Mouse (Mus musculus): Measurements from ENCODE around the gene Rnase4.

Gene Rnase4

DNA sequence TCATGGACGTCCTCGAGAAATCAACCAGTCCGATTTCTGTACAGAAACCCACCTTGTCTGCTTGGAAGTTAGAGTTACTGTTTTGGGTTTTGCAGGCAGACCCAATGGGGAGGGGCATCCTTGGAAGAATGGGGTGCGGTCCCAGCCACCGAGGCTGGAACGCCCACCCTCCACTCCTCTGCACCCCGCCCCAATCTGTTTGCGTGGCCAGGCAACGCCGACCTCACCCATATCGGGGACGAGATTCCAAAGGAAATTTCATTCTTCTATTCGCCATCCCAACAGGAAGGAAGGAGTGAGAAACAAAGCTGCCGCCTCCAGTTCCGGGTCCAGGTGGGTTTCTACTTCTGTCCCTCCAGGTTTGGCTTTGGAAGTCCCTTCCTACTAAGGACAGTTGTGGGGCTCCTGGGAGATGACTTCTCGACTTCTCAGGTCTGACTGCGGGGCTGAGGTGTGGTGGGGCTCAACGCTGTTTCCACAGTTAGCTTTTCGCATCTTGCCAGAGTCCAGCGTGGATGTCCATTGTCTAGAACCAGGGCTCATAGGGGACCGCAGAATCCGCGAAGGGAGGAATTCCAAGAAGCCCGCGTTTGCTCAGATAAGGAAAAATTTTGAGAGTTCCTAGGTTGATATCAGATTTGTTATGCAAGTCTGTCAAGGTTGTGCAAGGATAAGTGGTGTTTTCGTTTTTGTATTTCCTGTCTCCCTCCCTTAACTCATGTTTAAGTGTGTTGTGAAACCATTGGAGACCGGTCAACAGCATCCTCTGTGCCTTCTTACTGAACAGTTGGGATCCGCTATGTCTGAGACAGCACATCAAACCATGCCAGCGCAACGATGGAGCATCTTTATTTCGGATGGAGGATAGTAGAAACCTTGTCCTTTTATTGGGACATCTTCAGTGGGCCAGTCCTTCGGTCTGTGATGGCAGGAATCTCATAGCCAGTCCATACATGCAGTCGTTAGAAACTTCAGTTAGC lies at the start of gene Rnase4, which contains the start of gene Ang:
Gene Rnase4 (plus strand): TSS at position 157 of the 980 bp plus-strand sequence.
Gene Ang (plus strand): TSS at position 230 of the 980 bp plus-strand sequence.
- peak in 1 of 2 experiments; percentile 64 for DNase-seq (ENCODE audit: low spot score in 2 of 2)

DNA sequence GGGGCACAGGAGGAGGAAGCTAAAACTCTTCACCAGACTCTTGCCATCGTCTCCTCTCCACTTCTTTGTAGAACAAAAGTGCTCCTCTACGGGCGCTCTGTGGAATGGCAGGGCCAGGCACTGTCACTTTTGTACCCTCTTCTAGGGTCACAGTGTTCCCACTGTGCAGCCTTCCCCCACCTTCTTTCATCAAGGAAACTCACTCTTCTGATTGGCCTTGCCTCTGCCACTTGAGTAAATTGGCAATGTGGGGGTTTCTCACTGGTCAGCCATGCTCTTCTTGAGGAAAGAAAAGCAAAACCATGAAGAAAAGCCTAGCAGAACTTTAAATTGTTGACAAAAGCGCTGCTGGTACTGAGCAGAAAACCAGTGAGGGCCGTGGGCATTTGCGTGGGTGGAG lies 49.1 kb upstream of the Rnase4 start, which contains the start of gene Rnase9:
Gene Rnase9 (minus strand): TSS at position 101 of the 400 bp plus-strand sequence.
- no peak for DNase-seq (ENCODE audit: low spot score in 2 of 2)

DNA sequence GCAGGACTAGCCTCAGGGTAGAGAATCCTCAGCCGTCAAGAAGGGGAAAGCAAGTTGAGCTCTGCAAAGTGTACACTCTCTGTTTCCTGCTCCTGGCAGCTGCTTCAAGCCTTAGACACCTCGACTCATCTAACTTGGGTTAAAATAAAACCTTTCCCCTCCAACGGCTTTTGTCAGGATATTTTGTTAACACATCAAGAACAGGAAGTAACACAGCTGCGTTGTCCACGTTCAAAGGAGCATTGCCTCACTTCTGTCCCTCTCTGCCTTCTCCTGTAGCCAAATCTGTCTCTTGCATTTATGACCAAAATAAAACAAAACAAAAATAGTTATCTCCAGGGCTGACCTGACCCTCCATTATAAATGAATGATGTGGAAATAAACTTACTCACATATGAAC lies 43.0 kb upstream of the Rnase4 start:
- no peak for DNase-seq (ENCODE audit: low spot score in 2 of 2)

DNA sequence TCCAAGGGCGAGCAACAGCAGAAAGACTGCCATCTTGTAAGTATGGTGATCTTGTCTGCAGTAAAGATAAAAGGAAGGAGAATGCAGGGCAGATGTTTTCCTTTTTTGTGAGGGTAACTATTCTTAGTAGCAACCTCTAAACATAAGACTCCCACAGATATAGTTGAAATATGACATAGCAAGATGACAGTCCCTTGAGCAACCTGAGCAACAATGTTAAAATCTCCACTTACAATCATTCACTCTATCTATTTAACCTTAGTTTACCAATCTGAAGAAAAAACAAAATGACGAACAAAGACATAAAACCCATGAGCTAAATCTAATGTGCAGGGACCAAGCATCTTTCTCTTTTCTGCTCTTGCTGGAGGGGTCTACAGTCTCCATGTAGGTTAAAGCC lies 40.8 kb upstream of the Rnase4 start, which contains the start of gene Rnase11:
Gene Rnase11 (minus strand): TSS at position 101 of the 400 bp plus-strand sequence.
- no peak for DNase-seq (ENCODE audit: low spot score in 2 of 2)

DNA sequence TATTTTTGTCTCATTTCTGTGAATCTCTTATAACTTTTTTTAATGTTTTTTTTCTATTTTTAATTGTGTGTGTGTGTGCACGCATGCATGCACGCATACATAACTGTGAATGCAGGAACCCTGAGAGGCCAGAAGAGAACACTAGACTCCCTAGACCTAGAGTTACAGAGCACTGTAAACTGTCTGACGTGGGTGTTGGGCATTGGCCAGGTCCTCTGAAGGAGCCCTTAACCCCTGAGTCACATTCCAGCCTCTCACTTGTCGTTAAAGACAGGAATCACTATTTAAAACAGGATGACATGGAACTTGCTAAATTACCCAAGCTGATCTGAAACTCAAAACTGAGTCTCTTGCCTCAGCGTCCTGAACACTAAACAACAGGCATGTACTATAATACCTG lies 38.9 kb upstream of the Rnase4 start:
- no peak for DNase-seq (ENCODE audit: low spot score in 2 of 2)

GRCm38 (mm10) chr14:51053176-51053575 lies 37.7 kb upstream of the Rnase4 start:
- no peak for DNase-seq (ENCODE audit: low spot score in 2 of 2)

DNA sequence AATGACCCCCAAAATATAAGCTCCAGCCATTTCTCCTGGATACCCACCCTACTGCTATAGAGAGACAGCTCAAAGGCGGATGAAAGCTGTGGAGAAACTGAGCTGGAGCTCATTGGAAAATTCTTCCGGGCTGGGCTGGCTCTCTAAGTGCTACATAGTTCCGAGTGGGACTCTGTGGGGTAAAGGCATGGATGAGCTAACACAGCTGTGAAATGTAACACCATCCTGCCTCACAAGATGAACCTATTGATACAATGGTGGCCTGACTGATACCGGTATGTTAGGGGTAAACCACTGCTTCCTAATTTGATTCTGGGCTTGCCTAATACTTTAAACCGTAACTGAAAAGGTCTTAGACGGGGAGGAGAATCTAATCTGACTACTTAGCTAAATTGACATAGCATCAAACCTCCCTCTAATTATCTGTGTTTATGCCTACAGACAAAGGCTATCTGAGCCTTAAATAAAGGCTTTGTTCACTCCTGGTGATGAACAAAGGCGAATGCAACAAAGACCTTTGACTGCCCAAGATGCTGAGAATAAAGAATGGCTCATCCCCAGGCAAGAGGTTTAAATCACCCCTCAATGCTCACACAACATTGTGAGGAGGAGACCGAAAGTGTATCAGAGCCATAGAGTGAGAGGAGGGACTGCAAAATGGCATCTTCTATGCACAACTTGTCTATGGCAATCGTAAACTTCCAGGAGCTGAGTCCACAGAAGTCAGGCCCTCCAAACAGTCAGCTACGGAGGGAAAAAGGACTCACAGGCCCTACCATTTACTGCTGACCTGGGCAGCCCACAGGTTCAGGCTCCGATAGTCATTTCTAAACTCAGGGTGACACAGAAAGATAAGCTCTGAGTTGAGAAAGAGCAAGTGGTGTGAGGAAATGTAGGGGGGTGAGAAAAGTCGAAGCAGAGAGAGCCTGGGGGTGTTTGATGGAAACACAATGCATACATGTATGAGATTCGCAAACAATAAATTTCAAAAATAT lies 36.3 kb upstream of the Rnase4 start:
- DNase-seq (ENCODE audit: low spot score in 2 of 2): no peak

GRCm38 (mm10) chr14:51057401-51057831 lies 33.5 kb upstream of the Rnase4 start, which contains the start of gene Rnase12:
Gene Rnase12 (minus strand): TSS chr14:51057661.
- no peak for DNase-seq (ENCODE audit: low spot score in 2 of 2)

- DNase-seq (ENCODE audit: low spot score in 2 of 2): no peak
Observed at GRCm38 (mm10) chr14:51060761-51061160, 30.1 kb upstream of the Rnase4 start.

DNA sequence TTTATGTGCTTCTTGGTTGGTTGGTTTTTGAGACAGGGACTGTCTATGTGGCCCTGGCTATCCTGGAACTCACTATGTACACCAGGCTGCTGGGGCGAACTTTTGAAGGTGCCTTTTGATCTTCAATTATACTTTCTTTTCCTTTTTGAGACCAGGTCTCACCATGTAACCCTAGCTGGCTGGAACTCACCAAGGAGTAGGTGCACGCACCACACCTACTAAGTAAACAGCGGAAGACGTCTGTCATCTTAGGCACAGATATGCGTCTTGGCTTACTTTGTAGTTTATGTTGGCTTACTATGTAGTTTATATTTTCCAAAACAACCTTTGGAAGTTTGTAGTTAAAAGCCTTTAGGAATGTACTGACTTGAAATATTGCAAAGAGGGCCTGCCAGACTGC lies 21.9 kb upstream of the Rnase4 start:
- DNase-seq (ENCODE audit: low spot score in 2 of 2): no peak

DNA sequence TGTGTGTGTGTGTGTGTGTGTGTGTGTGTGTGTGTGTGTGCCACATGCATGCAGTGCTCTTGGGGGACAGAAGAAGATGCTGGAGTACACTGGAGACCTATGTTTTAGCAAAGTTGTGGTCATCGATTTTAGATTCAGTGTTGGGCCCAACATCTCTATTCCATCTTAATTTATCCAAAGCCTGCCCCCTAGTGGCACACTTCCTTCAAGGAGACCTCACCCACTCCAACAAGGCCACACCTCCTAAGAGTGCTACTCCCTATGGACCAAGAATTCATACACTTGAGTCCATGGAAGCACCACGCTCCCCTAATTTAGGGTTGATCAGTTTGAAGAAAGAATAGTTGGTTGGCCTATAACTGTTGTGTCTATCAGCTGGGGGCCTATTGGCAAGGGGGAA lies 21.3 kb upstream of the Rnase4 start:
- DNase-seq (ENCODE audit: low spot score in 2 of 2): peak; percentile 58 to 78

GRCm38 (mm10) chr14:51074335-51074734 lies 16.5 kb upstream of the Rnase4 start, which contains the start of gene Olfr750:
Gene Olfr750 (minus strand): TSS chr14:51074435.
- no peak for DNase-seq (ENCODE audit: low spot score in 2 of 2)

GRCm38 (mm10) chr14:51079180-51079579 lies 11.7 kb upstream of the Rnase4 start:
- DNase-seq (ENCODE audit: low spot score in 2 of 2): no peak

DNA sequence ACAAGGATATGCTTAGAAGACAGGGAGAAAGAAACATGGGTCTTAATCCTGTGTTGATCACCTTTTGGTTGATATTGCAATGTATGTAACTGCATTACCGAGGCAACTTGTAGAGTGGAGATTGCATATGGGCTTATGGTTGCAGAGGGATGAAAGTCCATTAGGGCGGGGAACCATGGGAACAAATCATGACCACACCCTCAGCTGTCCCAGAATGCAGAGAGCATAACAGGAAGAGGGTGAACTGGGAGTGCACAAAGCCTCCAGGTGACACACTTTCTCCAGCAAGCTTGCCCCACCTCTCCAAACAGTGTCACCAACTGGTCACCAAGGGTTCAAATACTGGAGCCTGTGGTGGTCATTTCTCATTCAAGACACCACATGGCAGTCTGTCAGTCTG lies 9.8 kb upstream of the Rnase4 start:
- DNase-seq (ENCODE audit: low spot score in 2 of 2): no peak

DNA sequence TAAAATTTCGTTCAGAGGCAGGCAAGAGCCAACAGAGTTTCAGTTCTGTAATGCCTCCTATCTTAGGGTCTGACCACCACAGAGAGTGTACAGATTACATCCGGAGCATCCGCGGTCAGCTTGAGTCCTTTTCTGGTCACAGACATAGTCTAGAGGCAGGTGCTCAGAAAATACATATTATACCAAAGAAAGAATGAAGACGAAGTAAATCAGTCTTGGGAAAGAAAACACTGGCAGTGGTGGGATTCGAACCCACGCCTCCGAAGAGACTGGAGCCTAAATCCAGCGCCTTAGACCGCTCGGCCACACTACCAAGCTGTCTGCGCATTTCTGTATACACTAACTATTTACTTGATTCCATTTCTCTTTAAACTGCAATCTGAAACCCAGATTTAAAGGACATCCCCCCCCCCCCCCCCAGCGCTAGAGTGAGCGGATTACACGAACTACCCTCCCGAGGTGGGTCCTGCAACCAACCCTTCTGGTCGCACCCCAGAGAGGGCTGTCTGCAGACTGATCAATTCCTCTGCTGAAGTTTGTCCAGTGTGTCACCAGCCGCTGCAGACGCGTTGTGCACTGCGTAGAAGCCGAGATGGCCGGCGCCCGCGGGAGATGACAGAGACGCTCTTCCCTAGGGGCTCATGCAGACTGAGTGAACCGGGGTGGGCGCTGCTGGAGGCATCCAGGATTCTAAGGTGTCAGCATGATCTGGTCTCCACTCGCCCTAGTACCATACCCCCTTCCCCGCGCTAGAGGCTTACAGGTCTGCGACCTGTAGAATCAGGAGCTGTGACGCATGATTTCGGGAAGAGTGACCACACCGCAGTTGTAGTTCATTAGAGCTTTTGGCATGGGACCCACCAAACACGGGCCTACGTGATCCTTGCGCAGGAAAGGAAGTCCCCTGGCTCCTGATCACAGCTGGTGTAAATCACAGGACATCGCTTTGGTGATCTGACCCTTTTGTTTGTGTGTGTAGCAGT lies 8.0 kb upstream of the Rnase4 start:
- DNase-seq (ENCODE audit: low spot score in 2 of 2): peak; percentile 49 to 76

DNA sequence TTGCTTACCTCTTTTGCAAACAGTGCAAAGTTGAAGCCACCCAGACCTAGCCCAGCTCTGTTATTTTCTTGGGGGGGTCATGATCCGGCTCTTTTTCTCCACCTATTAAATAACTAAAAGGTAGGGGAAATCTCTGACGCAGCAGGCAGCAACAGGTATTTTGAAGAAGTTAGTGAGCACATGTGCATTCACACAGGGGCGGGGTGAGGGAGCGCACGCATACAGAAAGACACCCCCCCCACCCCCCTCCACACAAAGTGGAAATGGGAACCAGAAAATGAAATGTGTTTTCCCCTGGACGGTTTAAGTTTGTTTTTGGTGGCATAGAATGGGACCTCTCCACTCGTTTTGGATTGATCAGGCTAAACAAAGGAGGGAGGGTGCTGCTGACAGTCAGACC lies 7.1 kb upstream of the Rnase4 start:
- no peak for DNase-seq (ENCODE audit: low spot score in 2 of 2)

- no peak for DNase-seq (ENCODE audit: low spot score in 2 of 2)
Observed at GRCm38 (mm10) chr14:51085086-51085485, 5.8 kb upstream of the Rnase4 start.

- DNase-seq (ENCODE audit: low spot score in 2 of 2): no peak
Observed at GRCm38 (mm10) chr14:51085911-51086310, 5.0 kb upstream of the Rnase4 start.

DNA sequence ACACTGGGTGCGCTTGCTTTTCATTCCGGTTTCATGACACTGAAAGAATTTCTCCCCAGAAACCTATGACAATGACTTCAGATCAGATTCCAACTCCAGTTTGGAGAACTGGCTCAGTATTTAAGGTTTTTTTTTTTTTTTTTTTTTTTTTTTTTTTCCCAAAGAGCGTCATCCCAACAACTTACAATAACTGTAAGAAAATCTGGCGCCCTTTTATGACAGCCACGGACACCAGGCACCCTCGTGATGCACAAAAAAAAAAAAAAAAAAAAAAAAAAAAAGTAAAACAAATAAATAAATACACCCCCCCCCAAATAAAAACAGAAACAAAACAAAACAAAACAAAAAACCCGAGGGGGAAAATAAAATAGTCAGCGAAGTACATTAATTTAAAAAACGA lies 3.1 kb upstream of the Rnase4 start:
- no peak for DNase-seq (ENCODE audit: low spot score in 2 of 2)

- peak; percentile 80 to 89 for DNase-seq (ENCODE audit: low spot score in 2 of 2)
Observed at GRCm38 (mm10) chr14:51088166-51088969, 2.5 kb upstream of the Rnase4 start.

All from spleen, postnatal 4 days (tissue).